Mouse (Mus musculus): ENCODE measurements around the gene Ifitm1.

The Ifitm1 gene

DNA sequence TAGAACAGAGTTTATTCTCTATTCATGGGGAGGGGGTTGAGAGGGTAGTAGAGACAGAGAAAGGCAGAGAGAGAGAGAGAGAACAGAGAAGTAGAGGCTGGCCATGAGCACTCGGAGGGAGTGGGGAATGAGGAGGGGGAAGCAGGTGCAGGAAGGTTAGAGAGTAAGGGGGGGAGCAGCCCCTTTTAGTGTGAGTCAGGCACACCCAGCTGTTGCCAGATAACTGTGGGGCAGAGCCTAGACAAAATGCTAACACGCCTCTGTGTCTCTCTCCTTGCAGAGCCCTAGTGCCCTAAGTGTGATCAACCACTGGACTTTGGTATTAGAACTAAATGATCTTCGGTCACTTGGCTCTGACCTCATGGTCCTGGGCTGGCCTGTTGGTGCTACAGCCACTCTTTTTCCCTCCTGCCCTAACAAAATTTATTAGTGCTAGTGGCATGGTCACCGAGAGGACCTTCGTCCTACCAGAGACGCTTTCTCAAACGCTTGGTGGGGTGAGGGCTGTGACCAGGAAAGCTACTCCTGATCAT is 44.3 kb downstream of the Ifitm1 start:
- in situ Hi-C loops (cut with MboI, MseI): loop anchor here (5.0 kb wide), 1 partner anchor 36 kb away; no protein-coding TSS in a partner anchor

DNA sequence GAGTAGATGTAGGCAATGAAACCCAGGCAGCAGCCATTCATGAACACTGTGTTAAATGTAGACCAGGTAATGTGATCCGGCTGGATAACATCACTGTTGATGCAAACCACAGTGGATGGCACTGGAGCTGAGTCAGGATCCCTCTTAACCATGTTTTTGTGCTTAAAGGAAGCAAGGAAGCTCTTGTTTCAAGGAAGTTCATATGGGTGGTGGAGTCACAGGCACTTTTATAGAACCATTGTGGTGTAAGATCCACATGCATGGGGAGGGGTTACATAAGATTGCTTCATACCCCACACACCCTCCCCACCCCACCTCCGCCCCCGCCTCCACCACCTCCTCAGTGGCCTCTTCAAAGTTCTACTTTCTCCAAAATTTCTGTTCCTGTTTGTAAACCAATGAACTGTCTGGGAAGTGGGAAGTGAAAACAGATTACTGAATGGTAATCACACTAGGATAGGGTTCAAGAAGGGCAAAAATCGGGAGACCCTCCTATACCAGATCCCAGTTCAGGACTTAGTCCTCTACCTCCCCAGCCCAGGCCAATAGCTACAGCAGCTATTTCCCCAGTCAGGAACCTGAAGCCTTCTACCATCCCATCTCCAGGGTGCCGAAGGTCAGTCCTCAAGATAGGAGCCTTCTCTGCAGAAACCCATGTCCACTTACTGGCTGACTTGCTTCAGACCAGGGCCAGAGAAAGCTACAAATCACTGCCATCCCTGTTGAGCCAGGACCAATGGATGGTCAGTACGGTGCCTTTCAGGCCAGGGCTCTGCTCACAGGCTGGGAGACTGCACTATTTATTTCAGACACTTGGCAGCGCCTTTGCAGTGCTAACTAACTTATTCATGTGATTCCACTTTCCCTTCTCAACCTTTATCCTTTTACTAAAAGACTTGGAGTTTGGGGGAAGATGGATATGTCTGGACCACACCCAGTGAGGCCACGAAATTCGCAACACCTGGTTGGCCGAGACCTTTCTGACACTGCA is 50.0 kb downstream of the Ifitm1 start:
- in situ Hi-C loops (cut with MboI, MseI): loop anchor here (5.0 kb wide), 1 partner anchor 60 kb away; the partner anchor contains the start of genes Gm45717 and Ifitm2

DNA sequence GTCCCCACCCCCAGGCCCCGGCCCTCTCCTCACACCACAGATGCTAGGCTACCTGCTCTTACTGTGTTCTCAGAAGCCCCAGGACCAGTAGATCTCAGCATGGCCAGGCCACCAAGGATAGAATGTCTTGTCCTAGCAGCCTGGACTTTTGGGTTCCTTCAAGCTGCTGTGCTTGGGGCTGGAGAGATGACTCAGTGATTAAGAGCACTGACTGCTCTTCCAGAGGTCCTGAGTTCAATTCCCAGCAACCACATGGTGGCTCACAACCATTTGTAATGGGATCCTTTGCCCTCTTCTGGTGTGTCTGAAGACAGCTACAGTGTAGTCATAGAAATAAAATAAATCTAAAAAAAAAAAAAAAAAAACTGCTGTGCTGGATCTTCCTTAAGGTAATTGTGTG is 50.8 kb downstream of the Ifitm1 start, which contains the start of gene Ifitm6:
Gene Ifitm6 (minus strand): TSS at position 101 of the 400 bp plus-strand sequence.
- in situ Hi-C loops (cut with MboI, MseI): loop anchor here (5.0 kb wide), 1 partner anchor 61 kb away; the partner anchor contains the start of genes Gm45717 and Ifitm2

DNA sequence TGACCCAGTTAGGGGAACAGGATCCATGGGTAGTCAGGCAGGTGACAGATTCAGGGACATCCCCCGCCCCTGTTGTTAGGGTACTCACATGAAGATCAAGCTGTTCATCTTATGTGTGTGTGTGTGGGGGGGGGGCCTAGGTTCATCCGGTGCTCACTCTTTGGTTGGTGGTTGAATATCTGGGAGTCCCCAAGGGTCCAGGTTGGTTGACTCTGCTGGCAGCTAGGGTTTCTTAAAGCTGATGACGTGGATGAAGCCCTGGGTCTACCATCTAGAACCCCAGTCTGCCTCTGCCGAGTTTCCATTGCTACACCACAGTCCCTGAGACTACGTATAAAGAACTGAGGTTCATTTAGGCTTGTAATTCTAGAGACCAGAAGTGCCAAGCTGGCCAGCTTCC is 52.0 kb downstream of the Ifitm1 start:
- in situ Hi-C loops (cut with MboI, MseI): loop anchor here (5.0 kb wide), 1 partner anchor 62 kb away; the partner anchor contains the start of genes Gm45717 and Ifitm2
